Mouse (Mus musculus) CD4-positive, CD25-positive, alpha-beta regulatory T cell (primary cell): Measurements from ENCODE around the gene Vsig10l. TPM values are rescaled to one million over a fixed set of nuclear protein-coding genes. Genes with fewer than 3 reads are reported as not detected.

ENCODE experiments used
- polyA plus RNA-seq: library from polyadenylated mRNA; unstranded; fragments of 100-300 nt; shearing (Covaris generic); gene quantifications from one replicate; pipeline ENCODE4 v1.2.1, GENCODE M21; 2017

Vsig10l gene
- 4.1 TPM for polyA plus RNA-seq

DNA sequence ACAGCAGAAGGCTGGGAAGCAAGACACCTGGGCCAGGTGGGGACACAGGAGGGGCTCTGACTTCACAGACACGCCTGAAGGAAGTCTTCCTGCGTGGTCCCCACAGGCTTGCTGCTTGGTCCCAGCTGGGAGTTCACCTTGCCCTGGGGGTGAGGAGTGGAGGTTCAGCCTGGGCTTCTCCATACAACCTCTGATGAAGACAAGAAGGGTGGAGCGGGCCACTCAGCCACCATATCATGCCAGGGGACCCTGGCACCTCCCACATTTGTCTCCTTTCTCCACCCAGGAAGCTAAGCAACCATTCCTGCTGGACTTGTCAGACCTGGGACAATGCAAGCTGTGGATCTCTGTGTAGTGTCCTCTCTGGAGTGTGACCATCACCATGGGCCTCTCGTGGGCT, at the start of gene Vsig10l:
Vsig10l (plus strand) TSS at position 301 of the 400 bp plus-strand sequence.

DNA sequence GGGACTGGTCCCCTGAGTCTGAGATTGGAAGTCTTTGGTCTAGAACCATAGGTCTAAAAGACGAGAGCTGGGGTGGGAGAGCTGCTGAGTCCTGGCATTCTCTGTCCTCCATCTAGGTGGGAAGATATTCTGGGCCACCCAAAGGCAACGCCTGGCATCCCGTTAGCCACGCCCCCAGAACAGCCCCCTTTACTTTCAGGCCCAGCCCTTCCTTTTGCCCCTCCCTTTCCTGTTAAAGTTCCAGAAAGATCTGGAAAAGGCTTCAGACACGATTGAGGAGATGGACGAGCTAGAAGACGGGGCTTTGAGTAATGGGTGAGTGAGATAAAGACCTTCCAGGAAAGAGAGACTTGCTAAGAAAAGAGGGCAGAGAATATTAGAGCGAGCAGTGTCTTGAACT, 35.5 kb upstream of the Vsig10l start, which contains the start of gene Lim2:
Lim2 (plus strand) TSS at position 265 of the 400 bp plus-strand sequence.

DNA sequence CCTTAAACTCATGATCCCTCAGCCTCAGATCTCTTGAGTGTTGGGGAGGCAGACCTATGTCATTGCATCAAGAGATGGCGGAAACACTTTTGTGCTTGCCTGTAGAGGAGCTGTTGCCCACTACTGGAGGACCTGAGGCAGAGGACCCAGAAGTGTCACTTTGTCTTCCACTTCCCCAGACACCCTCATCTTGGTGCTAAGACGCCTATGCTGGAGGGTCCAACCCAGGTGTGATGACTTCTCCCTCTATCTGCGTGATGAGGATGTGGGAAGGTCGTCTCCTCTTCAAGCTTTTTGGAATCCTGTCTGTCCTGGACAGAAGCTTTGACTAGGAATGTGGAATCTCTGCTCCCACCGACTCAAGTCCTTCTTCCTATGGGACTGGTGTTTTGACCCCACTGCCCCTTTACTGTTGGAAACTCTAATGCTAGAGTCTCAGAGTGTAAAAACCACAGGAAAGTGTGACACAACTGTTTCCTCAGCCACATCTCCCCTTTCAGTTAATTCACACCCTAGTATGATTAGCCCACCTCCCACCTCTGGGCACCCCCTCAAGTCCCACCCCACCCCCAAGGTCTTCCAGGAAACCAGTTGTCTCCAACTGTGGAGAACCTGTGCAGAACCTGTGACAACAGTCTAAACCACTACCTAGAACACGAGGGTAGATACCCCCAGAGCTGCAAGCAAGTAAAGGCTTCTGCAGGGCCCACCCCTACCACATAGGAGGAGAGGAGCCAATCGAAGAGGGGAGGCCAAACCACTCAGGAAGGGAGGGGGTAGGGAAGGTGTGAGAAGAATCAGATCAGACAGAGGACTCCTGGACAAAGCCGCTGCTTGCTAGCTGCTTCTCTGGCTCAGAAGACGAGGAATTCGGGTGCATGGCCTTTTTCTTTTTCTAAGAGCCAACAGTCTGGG, 26.4 kb upstream of the Vsig10l start, which contains the start of gene Nkg7:
Nkg7 (plus strand) TSS at position 733 of the 915 bp plus-strand sequence.

GRCm38 (mm10) chr7:43440482-43440881, 22.5 kb upstream of the Vsig10l start, which contains the start of gene Cldnd2:
TSS of gene Cldnd2 (plus strand) at chr7:43440782.

DNA sequence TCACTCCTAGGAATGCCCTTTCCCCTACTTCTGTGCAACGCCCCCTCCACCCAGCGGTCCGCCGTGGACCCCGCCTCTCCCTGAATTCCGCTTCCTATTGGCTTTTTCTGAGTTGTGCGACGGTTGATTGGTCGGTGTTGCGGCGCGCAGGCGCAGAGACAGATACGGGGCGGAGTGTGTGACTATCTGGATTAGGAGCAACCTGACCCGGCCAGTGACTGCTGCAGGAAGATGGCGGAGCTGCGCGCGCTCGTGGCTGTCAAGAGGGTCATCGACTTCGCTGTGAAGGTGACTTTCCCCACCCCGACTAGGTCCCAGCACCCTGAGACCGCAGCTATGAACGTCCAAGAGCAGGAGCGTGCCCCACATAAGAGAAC, 19.0 kb upstream of the Vsig10l start, which contains the start of the genes Etfb and Gm45233:
Etfb (plus strand) TSS at position 167 of the 377 bp plus-strand sequence.
Gm45233 (plus strand) TSS at position 212 of the 377 bp plus-strand sequence.

DNA sequence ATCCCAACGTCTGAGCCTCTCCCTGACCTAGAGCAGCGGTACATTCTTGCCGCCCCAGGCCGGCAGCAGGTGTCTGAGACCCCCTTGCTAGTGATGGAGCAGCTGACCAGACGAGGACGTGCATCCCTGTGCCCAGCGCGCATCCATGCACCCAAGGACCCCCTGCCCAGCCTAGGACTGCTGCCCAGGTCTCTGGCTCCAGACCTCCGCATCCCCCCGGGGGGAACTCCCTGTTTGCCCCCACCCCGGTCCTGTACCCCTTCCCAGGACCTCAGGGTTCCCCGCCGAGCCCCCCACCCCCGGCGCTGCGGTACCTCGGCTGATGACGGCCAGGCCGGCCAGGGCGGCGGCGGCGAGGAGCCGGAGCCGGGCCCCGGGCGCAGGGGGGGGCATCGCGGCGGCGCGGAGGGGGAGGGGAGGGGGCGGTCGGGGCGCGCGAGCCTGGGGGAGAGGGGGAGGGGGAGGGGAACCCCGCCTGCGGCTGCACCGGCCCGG, 26.7 kb downstream of the Vsig10l start, which contains the start of gene Iglon5:
Iglon5 (minus strand) TSS at position 445 of the 495 bp plus-strand sequence.

Other genes with a start within 250 kb of the Vsig10l start
- gene Zfp715, start 149.9 kb upstream of the Vsig10l start, polyA plus RNA-seq, result 18.1 TPM
- gene Siglecf, start 111.8 kb upstream of the Vsig10l start, polyA plus RNA-seq, result not detected
- gene Siglecg, start 54.9 kb upstream of the Vsig10l start, polyA plus RNA-seq, result 0.78 TPM
- gene Lim2, start 35.5 kb upstream of the Vsig10l start, polyA plus RNA-seq, result not detected
- gene Nkg7, start 26.1 kb upstream of the Vsig10l start, polyA plus RNA-seq, result 86.9 TPM
- gene Cldnd2, start 22.4 kb upstream of the Vsig10l start, polyA plus RNA-seq, result not detected
- 121 TPM for gene Etfb, start 19.1 kb upstream of the Vsig10l start, polyA plus RNA-seq
- gene Gm45233, start 19.0 kb upstream of the Vsig10l start, polyA plus RNA-seq, result not detected
- gene Iglon5, start 26.9 kb downstream of the Vsig10l start, polyA plus RNA-seq, result 0.16 TPM
- not detected for gene 4931406B18Rik, start 42.8 kb downstream of the Vsig10l start, polyA plus RNA-seq
- gene Cd33, start 81.3 kb downstream of the Vsig10l start, polyA plus RNA-seq, result not detected
- gene Zfp658, start 99.1 kb downstream of the Vsig10l start, polyA plus RNA-seq, result 5.6 TPM
- gene Zfp719, start 116.5 kb downstream of the Vsig10l start, polyA plus RNA-seq, result 8.7 TPM
- not detected for gene Zfp819, start 144.0 kb downstream of the Vsig10l start, polyA plus RNA-seq
- 0.08 TPM for gene Ceacam18, start 171.6 kb downstream of the Vsig10l start, polyA plus RNA-seq
- gene Siglece, start 197.0 kb downstream of the Vsig10l start, polyA plus RNA-seq, result 0.60 TPM
- 14.0 TPM for gene Ctu1, start 208.9 kb downstream of the Vsig10l start, polyA plus RNA-seq
- gene Klk14, start 227.3 kb downstream of the Vsig10l start, polyA plus RNA-seq, result not detected
- not detected for gene Klk13, start 249.4 kb downstream of the Vsig10l start, polyA plus RNA-seq